Mouse (Mus musculus) urinary bladder, adult 2 months (tissue): ENCODE data around the gene Myh3. TPM values are rescaled to one million over a fixed set of nuclear protein-coding genes. Genes with fewer than 3 reads are reported as not detected.

Experiments used
- DNase-seq: peaks from one replicate; pipeline ENCODE4 v3.0.0; 2022; ENCODE audit warnings: low spot score
- polyA plus RNA-seq: library from polyadenylated mRNA; depleted of rRNA; stranded (reverse); fragments of >200 nt; gene quantifications from 2 replicates; pipeline ENCODE4 v1.2.3, GENCODE M21; 2012; rRNA removed

Gene Myh3
- not detected in 2 replicates for polyA plus RNA-seq

DNA sequence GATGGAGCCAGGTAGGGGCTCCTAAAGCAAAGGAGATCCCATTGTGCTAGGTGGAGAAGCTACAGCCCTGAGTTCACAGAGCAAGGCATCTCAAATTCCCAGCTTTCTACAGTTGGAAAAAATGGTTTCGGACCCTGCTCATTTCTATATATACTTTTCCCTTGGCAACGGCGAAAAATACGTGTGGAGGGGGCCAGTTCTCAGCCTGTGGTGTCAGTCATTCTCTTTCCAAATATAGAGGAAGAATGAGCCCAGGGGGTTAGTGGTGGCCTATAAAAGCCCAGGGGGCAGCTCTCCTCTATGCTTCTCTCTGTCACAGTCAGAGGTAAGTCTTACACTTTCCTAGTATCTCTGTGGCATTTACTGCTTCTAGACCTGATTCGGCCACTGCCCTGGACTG is at the start of gene Myh3:
Gene Myh3 (plus strand): TSS at position 301 of the 400 bp plus-strand sequence.
- DNase-seq, result no peak

DNA sequence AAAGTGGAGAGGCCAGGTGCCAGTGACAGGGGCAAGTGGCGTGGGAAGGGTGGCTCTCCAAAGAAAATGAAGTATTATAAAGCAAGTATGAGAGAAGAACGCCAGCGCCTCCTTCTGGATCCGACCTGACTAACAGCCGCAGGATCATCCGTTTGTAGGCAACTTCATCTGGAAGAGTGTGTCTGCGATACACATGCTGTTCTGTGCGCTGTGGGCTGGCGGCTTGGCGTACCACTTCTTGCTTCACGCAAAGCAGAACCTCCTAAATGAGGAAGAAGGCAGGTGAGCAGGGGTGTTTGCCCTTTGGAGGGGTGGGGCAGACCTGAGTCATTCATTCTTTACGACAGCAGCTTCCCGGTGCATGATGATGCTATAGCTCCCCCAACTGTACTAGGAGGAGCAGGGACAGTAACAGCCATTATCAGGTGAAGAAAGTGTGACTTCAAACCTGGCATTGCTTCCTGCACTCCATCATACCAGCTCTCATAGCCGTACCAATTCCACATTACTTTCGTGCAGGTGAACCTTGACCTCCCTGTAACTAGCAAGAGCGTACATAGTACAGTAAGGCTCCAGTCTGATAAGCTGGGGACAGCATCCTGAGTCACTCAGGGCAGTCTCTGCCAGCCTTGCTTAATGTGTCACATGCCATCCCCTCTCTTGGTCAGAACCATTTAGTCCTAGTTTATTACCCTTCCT is 47.0 kb upstream of the Myh3 start:
- no peak for DNase-seq

DNA sequence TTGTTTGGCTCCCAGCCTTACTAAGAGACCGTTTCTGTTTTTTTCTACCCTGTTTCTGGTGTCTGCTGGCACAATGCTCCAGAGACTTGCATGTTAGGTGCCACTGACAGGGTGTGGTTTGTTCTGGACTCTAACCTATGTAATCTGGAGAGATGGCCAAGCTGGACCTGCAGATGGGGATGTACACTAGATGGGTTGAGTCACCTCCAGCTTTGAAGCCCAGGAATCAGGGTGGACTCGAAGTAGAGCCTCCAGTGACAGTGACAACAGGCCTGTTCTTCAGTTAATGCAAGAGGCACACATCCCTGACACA is 46.5 kb upstream of the Myh3 start:
- no peak for DNase-seq

DNA sequence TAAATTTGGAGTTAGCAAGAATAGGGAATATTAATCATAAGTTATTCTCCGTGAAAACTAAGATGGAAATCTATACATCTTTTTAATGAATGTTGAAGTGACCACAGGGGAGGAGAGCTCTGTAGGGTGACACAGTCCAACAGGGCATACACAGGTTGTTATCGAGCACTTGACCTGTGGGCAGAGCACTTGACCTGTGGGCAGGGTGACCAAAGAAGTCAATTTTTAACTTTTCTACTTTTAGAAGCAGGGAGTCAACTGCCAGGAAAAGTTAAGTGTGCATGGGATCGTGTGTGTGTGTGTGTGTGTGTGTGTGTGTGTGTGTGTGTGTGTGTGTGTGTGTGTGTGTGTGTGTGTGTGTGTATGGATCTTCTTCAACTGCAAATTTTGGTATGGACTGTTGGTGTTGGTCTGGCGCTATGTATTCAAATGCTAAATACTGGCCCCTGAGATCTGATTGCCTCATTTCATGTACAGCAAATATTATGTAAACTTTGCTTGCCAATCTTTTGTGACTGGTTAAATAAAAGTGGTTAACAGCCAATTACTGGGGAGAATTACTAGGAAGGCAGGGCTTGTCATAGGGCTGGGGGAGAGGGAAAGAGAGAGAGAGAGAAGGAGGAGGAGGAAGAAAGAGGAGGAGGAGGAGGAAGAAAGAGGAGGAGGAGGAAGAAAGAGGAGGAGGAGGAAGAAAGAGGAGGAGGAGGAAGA is 43.2 kb upstream of the Myh3 start:
- DNase-seq, result no peak

DNA sequence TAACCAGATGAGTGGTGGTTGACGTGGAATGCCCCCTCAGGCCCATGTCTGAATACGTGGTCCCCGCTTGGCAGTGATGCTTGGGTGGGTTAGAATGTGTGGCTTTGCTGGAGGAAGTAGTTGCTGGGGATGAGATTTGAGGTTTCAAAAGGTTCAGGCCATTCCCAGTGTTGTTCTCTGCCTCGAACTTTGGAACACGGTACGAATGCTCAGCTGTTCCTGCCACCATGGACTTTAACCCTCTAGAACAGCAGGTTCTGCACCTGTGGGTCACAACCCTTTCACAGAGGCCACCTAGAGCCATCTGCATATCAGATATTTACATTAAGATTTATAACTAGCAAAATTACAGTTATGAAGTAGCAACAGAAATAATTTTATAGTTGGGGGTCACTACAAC is 41.9 kb upstream of the Myh3 start:
- DNase-seq, result no peak

DNA sequence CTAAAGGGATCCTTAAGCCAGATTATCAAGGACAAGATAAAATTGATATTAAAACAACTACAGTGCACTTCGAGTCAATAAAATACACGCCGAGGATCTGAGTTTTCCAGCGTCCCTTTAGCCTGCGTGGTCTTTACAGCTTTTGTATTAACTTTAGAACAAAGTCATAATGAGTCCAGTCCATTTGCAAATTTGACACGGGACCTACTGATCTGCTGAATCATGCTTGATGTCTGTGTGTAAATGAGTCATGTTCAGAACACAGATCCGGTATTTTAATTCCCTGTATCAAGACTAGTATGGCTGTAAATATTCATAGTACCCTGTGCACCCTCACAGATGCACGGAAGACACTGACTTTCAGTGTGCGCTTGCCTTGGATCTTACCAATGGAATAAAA is 41.2 kb upstream of the Myh3 start:
- DNase-seq, result no peak

DNA sequence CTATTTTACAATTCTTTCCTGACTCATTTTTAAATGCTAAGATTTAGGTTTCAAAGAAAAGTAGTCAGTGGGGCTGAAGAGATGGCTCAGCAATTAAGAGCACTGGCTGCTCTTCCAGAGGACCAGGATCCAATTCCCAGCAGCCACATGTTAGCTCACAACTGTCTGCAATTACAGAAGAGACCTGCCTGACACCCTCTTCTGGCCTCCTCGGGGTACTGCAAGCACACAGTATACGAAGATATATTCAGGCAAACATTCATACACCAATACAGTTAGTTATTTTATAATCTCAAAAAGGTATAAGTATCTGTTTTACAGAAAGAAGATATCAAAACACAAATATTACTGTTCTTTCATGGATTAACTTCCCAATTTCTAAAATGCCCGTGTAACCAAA is 38.3 kb upstream of the Myh3 start:
- no peak for DNase-seq

DNA sequence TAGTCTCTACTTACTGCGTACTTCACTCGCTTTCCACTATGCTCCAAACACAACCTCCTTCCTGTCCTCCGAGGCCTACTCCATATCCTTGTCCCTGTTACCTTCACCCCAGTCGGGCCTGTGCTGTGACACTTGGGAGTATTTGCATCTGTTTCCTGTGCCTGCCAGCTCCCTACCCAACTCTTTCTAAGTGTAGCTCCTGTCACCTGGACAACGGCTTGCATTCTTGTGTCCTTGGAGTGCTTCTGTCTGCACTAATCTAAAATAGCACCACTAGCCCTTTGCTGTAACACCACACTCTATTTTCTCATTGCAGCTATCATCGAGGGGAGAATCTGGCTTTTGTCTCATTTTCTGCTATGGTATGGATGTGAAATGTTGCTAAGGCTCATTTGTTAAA is 37.6 kb upstream of the Myh3 start:
- no peak for DNase-seq

DNA sequence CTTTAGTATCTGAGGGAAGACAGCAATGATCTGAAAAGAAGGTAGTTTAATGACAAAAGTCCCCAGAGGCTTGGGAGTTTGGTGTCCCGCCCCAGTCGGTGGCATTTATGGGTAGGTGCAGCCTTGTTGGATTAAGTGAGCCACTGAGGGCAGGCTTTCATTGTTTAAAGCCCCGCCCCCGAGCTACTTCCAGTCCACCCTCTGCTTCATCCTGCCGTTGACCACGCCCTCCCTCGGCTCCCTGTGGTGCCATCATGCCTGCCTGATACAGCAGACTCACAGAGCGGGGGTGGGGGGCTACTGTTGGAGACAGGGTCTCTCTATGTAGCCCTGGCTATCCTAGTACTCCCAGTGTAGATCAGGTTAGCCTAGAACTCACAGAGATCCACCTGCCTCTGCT is 35.1 kb upstream of the Myh3 start:
- no peak for DNase-seq

DNA sequence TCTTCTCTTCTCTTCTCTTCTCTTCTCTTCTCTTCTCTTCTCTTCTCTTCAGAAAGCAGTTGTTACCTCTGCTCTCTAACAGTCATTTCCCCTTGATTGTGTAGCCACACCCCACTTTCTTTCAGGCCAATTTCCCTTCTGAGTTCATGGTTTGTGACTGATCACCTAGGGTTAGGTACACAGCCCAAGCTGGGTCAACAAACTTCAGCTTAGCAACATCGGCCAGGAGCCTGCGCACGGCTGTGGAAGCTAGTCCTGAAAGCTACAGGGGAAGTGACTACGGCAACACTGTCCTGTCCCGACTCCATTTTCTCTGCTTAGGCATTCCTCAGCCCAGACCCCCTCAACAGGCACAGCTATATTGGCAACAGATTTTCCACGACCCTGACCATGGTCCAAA is 33.1 kb upstream of the Myh3 start:
- no peak for DNase-seq

DNA sequence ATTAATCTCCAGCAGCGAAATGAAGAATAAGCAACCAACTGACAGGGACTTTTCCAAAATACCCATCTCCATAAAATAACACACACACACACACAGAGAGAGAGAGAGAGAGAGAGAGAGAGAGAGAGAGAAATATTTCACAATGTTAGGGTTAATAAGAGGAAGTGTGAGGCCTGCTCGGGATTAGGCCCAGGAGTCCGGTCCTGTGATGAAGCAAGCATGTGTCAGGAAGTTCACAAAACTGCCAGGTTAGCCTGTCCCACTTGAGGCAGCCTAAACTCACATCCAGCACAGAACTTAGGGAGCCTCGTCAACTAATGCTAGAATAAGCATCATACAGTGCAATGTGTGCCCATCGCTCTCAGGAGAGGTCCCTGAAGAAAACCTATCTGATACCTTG is 30.9 kb upstream of the Myh3 start:
- DNase-seq, result no peak

DNA sequence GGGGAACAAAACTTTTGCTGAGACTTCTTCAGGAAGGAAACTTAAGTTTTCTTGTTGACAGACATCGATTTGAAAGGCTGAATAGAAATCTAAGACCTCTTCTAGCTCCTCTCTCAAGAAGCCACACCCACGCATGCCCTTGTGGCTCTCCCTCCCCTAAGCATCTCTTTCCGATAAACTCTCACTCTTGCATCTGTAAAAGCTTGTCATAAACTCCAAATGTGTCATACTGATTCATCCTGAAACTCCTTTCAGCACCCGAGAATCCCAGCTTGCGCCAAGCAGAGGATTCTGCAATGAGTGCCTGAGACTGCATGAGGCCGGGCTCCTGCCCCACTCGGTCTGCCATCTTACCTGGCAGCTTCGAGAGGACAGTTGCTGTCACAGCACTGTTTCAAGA is 29.6 kb upstream of the Myh3 start:
- no peak for DNase-seq

DNA sequence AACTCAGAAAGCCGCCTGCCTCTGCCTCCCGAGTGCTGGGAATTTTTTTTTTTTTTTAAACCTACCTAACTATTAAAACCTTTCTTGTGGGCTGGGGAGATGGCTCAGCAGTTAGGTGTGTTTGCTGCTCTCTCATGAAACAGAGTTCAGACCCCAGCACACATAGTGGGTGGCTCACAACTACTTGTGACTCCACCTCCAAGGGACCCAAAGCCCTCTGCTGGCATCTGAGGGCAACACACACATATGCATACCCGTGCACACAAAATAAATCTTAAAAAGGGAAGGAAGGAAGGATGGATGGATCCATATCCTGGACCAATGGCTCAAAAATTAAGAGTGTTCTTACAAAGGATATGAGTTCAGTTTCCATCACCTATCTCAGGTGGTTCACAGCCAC is 28.8 kb upstream of the Myh3 start:
- DNase-seq, result no peak

DNA sequence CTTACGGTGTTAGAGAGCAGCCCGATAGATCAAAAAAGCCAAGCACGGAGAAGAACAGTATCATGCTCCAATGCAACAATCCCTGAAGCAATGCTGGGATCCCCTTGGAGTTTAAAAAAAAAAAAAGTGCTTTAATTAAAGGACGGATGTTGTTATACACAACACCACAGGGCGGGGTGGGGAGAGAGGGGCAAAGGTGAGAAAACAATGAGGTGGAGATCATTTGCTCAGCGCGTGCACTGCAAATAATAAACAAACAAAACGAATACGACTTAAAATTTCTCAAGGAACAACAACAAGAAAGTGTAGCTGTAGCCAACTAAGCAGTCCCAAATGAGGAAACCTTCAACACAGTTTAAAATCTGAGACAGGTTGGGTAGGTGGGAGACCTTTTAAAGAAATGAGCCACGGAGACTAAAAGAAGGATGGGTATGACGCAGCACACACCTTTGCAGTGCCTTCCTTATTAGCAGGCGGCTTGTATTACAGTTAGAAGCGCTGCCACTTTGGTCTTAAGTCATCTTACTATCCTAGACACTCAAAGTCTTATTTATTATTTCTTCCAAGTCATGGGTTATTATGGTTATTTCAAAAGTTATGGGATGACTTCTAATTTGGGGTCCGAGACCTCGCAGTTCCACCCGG is 26.3 kb upstream of the Myh3 start:
- no peak for DNase-seq

DNA sequence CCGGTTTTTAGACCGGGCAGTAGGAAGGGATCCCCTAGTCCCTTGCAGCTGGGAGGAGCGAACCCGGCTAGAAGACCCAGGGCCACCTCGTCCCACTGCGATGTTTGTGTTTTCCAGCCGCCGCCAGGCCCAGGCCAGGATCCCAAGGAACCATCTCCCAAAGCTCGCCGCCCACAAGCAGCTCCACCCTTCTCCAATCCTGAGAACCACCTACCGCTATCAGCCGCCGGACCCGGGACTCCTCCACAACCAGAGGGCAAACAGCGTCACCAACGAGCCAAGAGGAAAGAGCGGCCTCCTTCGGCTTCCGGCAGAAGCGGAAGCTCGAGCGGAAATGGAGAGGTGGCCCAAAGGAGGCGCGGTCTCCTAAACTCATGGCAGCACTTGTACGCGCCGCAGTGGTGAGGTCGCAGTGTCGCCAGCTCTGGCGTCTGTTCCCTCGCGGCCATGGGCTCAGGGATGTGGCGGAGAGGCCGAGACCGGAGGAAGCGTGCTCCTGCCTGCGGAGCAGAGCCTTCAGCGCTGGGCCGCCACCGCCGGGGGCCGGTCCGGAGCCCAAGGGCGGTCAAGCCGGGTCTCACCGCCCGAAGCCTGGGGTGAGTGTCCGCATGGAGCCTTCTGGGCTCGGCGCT is 25.7 kb upstream of the Myh3 start, which contains the start of the genes Adprm and Sco1:
Gene Adprm (minus strand): TSS at position 274 of the 632 bp plus-strand sequence.
Gene Sco1 (plus strand): TSS at position 350 of the 632 bp plus-strand sequence.
- DNase-seq, result peak; percentile 76

DNA sequence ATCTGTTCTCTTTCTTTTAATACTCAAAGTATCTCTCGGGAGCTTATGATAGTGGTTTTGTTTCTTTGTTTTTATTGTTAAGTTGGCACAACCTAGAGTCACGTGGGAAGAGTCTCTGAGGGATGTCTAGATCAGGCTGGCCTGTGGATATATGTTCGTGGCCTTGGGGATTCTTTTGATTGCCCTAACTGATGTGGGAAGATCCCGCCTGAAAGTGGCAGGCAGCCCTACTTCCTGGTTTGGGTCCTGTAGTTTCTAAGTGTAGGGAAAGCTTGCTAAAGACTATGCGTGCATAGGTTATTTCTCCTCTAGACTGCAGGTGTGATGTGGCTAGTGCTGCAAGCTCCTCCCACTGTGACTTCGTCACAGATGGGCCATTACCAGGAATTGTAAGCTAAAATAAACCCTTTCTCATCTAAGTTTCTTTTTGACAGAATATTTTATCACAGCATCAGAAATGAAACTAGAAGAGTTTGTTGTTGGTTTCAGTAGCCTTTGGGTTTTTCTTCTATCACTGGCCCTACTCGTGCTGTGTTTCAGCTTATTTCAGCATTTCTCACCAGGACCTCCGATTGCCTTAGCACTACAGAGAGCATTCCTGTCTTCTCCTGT is 23.2 kb upstream of the Myh3 start:
- DNase-seq, result no peak

DNA sequence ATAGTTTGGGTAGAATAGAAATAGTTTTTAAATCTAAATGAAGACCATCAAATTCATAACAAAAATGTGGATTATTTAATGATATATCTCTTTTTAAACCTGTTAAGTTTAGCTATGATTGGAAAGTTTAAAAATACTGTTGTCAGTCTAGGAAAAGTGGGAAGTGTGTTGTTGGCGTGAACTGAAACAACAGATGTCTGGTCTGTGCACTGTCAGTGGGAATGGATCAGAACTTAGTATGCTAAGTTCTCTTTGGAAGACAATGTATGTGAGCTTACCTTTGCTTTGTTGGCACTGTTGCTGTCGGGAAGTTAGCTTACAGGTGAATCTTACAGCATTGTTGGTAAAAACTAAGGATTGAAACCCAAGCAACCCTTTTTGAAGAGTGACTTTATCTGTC is 16.8 kb upstream of the Myh3 start:
- no peak for DNase-seq

DNA sequence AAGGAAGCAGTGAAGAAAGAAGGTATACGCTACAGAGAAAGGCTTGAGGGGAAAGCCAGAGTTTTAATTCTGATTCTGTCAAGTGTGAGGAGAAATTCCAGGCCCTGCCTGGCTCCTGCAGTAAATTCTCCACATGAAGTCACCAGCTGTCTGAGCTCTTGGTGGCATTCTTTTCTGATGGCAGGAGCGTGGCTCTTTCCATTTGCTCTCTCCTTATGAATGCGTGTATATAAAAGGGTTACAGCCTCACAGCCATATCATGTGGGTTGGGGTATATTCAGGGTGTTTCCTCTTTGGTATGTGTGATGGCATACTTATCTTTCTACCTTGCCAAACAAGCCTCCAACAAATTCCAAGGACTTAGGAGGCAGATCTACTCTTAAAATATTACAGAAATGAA is 15.4 kb upstream of the Myh3 start:
- no peak for DNase-seq

DNA sequence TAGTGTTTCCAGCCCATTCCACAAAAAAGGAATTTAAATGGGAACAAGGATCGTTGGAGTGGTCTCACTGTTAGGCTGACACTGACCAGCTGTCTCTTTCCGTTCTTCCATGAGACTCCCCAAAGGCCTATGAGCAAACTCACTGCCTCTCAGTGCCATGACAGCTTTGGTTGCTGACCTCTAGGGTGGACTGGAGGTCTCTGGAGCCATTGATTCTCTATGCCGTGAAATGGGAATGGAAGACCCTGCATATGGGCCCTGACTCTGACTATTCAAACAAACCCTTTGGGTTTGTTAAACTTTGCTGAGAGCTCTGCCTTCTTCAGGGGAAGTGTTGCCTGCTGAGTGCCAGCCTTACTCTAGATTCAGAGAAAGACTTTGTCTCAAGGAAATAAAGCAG is 10.4 kb upstream of the Myh3 start:
- no peak for DNase-seq

DNA sequence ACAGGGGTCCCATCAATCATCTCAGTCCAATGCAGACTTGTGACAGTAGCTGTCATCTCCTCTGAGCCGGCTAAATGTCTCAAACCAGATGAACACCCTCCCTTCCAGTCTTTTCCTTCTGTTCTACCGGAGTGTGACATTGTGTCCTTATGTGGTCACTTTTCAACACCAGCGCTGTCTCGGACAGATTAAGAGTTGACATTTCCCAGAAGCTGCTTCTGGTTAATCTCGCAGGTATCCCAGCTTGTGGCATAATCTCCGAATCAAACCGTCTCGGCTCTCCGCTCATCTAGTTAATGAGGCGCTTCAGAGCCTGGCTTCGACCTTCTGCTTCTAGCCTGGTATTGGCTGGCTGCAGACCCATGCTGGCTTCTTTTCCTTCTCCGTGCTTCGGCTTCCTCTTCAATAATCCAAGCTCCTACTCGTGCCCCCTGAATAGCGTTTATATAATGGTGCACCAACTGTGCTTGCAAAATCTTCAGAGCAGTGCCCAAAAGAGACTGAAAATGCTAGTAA is 5.4 kb upstream of the Myh3 start:
- no peak for DNase-seq

DNA sequence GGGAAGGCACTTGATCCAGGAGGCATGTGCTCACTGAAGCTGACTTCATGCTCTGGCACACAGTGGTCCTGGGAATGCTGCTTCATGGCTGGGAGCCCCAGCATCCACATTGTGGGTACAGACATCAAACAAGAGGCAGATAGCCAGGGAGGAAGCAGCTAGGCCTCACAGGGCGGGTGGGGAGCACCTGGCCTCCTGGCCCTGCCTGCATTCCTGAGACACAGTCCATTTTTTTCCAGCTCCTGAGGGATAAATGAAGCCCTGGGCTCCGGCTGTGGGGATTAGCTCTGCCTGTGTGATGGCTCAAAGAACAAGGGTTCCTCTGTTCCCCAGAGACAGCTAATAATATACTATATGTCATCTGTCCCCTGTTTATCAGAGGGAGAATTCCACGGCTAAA is 3.1 kb upstream of the Myh3 start:
- no peak for DNase-seq

DNA sequence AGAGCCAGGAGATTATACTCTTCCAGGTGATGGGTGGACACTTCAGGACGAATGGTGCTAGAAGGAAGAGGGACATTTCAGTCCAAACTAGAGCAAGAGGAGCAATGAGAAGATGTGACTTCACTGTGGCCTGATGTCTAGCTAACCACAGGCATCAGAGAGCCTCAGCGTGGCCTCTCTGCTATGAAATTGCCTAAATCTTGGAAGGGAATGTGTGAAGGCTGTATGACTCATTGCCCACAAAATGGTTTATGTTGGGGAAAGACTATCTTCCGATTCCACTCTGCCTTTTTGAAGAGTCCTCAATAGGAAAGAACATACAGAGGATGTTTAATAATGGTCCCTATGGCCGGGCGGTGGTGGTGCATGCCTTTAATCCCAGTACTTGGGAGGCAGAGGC is 1.3 kb upstream of the Myh3 start:
- no peak for DNase-seq
